Mouse (Mus musculus): Measurements from ENCODE around the gene Endou. TPM values are rescaled to one million over a fixed set of nuclear protein-coding genes. Genes with fewer than 3 reads are reported as not detected.

The Endou gene
- polyA plus RNA-seq, 1 experiment = not detected

DNA sequence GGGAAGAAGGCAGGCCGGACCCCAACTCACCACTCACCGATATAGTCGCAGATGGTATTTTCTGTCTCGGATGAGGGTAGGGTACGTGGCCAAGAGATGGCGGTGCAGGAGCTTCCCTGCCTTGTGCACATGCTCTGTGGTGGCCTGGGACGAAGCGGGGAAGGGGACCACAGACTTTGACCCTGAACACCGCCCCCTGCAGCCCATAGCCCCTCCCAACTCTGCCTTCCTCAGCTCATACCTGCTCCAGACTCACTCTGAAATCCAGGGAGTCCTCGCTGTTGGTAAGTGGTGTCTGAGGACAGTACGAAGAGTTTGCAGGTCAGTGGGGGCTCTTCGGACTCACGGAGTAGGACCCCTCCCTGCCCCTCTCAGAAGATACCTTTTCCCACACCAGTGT is 30.3 kb upstream of the Endou start:
- 71% methylated on average over 13 of the region's 13 CpGs for WGBS
- no peak overlapping the region for H3K27ac ChIP-seq (ENCODE audit: insufficient read depth, low read depth, low read length)
- no peak for TF ChIP-seq CTCF (IDR thresholded peaks at IDR 0.05; ENCODE audit: insufficient read depth, low read depth, low read length)

DNA sequence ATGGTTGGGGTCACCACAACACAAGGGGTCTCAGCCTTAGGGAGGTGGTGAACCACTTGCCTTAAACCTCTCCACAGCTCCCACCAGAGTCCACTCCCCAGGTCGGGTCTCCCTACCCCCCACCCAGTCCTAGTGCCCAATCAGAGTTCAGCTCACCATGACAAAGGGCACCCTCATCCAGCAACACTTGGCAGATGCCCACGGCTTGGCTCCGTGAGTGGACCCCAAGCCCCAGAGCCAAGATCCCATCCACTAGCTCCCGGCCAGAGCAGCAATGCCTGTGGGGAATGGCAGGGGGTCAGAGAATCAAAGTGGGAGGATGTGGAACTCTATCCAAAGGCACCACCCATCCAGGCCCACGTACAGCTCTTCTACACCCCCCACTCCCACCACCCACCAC is 29.8 kb upstream of the Endou start:
- H3K4me1 ChIP-seq (ENCODE audit: control insufficient read depth, insufficient read depth, low read length) = peaks cover 46% of the 10 kb centered on the region
- 34% methylated on average over 5 of the region's 5 CpGs for WGBS
- H3K4me3 ChIP-seq (ENCODE audit: insufficient read depth, low read depth, low read length) = no peak overlapping the region
- no peak overlapping the region for H3K27ac ChIP-seq (ENCODE audit: insufficient read depth, low read depth, low read length)
- no peak for TF ChIP-seq POLR2A (IDR thresholded peaks at IDR 0.05; ENCODE audit: insufficient read depth, low read depth, low read length)
- TF ChIP-seq CTCF (IDR thresholded peaks at IDR 0.05; ENCODE audit: insufficient read depth, low read depth, low read length) = no peak

More for the DNA sequence above, 30.3 kb upstream of the Endou start:
- H3K4me3 ChIP-seq (ENCODE audit: insufficient read depth, low read depth, low read length) = no peak overlapping the region
- peaks cover 48% of the 10 kb centered on the region for H3K4me1 ChIP-seq (ENCODE audit: control insufficient read depth, insufficient read depth, low read length)

DNA sequence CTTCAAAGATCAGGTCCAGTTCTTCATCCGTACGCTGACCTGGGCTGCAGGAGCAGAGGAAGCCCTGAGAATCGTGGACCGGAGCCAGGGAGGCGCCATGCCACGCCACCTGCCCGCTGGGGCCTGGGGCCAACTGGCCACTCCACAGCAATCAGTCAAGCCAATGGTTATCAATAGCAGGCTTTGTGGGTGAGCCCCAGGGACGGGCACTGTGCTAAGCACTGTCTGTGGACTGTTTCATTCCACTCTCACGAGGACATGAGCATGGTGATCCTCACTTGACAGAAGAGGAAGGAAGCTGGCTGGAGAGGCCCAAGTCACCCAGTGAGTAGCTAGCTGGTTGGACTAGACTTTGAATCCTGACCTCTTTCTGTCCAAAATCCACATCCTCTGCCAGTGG is 28.9 kb upstream of the Endou start:
- Histone ChIP-seq H3K27ac (ENCODE audit: insufficient read depth, low read depth, low read length) (no peak overlapping the region), H3K4me1 (ENCODE audit: control insufficient read depth, insufficient read depth, low read length) (peaks cover 42% of the 10 kb centered on the region), H3K4me3 (ENCODE audit: insufficient read depth, low read depth, low read length) (no peak overlapping the region)
- WGBS = 67% methylated on average over 9 of the region's 9 CpGs
- no peak for TF ChIP-seq CTCF (IDR thresholded peaks at IDR 0.05; ENCODE audit: insufficient read depth, low read depth, low read length)
- no peak for TF ChIP-seq POLR2A (IDR thresholded peaks at IDR 0.05; ENCODE audit: insufficient read depth, low read depth, low read length)

DNA sequence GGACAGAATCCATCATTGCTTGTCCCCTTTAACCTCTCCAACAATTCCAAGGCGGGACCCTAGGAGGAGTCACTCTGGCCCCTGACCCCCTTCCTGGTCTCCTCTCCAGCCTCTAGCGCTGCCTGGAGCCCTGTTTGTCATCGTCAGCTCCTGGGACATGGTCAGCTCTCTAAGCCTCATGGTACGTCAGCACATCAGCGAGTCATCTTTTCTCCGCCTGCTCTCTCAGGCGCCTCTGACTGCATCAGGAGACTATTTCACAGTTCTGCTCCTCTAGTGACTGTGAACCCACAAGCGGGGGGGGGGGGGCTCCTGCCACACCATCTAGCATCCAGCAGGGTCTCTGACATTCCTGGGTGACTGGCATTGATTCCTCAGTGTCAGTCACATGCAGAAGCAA is 24.2 kb upstream of the Endou start:
- WGBS = 64% methylated on average over 8 of the region's 8 CpGs
- Histone ChIP-seq H3K4me1 (ENCODE audit: control insufficient read depth, insufficient read depth, low read length) (peaks cover 26% of the 10 kb centered on the region), H3K27ac (ENCODE audit: insufficient read depth, low read depth, low read length) (no peak overlapping the region)

DNA sequence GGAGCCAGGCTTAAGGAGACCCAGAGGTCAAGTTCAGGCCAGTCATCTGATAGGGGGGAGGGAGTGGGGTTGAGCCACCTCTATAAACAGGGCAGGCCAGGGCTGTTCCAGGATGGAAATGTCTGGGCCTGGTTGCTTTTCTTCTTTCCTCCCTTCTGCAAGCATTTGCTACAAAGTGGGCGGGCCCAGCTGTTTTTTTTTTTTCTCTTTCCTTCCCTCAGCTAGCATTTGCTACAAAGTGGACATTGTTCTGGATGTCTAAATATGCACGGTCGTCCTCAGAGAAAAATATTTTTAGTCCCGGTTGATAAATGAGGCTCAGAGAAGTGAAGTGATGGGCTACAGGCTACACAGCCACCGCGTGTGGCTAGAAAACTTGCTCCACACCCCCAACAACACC is 23.3 kb upstream of the Endou start:
- H3K4me1 ChIP-seq (ENCODE audit: control insufficient read depth, insufficient read depth, low read length) = peaks cover 29% of the 10 kb centered on the region
- H3K4me3 ChIP-seq (ENCODE audit: insufficient read depth, low read depth, low read length) = no peak overlapping the region
- TF ChIP-seq POLR2A (IDR thresholded peaks at IDR 0.05; ENCODE audit: insufficient read depth, low read depth, low read length) (no peak), CTCF (IDR thresholded peaks at IDR 0.05; ENCODE audit: insufficient read depth, low read depth, low read length) (no peak)
- H3K27ac ChIP-seq (ENCODE audit: insufficient read depth, low read depth, low read length) = 0 out of 2 replicates have a peak overlapping the region, but pooled peaks have one; percentile 2
- WGBS = 42% methylated on average over 6 of the region's 6 CpGs

More for the DNA sequence above, 24.2 kb upstream of the Endou start:
- H3K4me3 ChIP-seq (ENCODE audit: insufficient read depth, low read depth, low read length) = no peak overlapping the region
- TF ChIP-seq POLR2A (IDR thresholded peaks at IDR 0.05; ENCODE audit: insufficient read depth, low read depth, low read length) (no peak), CTCF (IDR thresholded peaks at IDR 0.05; ENCODE audit: insufficient read depth, low read depth, low read length) (no peak)

DNA sequence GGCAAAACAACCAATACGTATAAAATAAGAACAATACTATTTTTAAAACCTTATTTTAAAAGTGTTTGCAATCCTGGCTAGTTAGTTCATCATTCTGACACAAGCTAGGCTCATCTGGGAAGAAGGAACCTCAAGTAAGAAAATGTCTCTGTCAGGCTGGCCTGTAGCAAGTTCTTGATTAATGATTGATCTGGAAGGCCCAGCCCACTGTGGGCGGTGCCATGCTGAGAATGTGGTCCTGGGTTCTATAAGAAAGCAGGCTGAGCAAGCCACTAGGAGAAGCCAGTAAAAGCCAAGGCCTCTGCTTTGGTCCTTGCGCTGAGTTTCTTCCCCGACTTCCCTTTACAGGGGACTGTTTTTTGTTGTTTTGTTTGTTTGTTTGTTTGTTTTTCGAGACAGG is 21.4 kb upstream of the Endou start:
- 88% methylated on average over 5 of the region's 5 CpGs for WGBS
- TF ChIP-seq POLR2A (IDR thresholded peaks at IDR 0.05; ENCODE audit: insufficient read depth, low read depth, low read length) (no peak), CTCF (IDR thresholded peaks at IDR 0.05; ENCODE audit: insufficient read depth, low read depth, low read length) (no peak)
- H3K4me3 ChIP-seq (ENCODE audit: insufficient read depth, low read depth, low read length) = no peak overlapping the region
- H3K4me1 ChIP-seq (ENCODE audit: control insufficient read depth, insufficient read depth, low read length) = peaks cover 31% of the 10 kb centered on the region
- no peak overlapping the region for H3K27ac ChIP-seq (ENCODE audit: insufficient read depth, low read depth, low read length)

DNA sequence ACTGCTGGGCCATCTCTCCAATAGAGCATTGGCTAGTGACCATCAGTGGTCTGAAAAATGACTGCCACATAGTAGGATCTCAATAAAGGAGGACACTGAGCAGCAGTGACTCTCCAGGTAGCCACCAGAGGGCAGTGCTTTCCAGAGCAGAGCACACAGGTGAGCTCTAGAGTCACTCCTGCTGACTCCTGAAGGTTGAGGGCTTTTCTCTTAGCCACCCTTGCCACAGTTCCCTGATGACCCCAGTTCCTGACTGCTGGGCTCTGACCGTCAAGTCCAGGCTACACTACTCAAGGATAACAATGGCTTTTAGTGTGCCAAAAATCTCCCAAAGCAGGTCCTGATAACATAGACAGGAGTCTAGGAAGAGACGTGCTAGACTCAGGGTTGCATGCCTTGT is 20.5 kb upstream of the Endou start:
- 85% methylated on average over 2 of the region's 2 CpGs for WGBS

DNA sequence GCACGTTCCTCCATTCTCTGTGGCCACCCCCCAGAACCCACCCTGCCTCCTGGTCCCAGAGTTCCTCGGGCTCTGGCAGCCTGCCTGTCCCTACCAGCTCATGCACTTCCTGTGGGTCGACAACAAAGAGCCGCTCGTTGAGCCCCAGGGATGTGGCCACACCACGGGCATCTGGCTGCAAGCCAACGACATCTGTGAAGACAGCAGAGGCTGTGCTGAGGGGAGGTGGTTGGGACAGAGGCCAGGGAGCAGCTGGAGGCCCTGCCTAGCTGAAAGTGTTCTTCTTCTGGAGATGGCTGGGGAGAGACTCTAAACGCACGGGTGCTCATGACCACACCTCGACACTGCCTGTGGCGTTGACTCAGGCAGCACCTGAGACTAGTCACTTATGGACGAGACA is 19.6 kb upstream of the Endou start:
- 19% methylated on average over 12 of the region's 12 CpGs for WGBS
- Histone ChIP-seq H3K27ac (ENCODE audit: insufficient read depth, low read depth, low read length) (peak overlapping the region; percentile 57; the same call in 1 of the 2 replicates), H3K4me1 (ENCODE audit: control insufficient read depth, insufficient read depth, low read length) (peaks cover 30% of the 10 kb centered on the region), H3K4me3 (ENCODE audit: insufficient read depth, low read depth, low read length) (no peak overlapping the region)
- TF ChIP-seq CTCF (IDR thresholded peaks at IDR 0.05; ENCODE audit: insufficient read depth, low read depth, low read length) (no peak), POLR2A (IDR thresholded peaks at IDR 0.05; ENCODE audit: insufficient read depth, low read depth, low read length) (no peak)

More for the DNA sequence above, 20.5 kb upstream of the Endou start:
- H3K4me1 ChIP-seq (ENCODE audit: control insufficient read depth, insufficient read depth, low read length) = peaks cover 31% of the 10 kb centered on the region
- H3K4me3 ChIP-seq (ENCODE audit: insufficient read depth, low read depth, low read length) = no peak overlapping the region
- TF ChIP-seq CTCF (IDR thresholded peaks at IDR 0.05; ENCODE audit: insufficient read depth, low read depth, low read length) (no peak), POLR2A (IDR thresholded peaks at IDR 0.05; ENCODE audit: insufficient read depth, low read depth, low read length) (no peak)
- H3K27ac ChIP-seq (ENCODE audit: insufficient read depth, low read depth, low read length) = no peak overlapping the region

DNA sequence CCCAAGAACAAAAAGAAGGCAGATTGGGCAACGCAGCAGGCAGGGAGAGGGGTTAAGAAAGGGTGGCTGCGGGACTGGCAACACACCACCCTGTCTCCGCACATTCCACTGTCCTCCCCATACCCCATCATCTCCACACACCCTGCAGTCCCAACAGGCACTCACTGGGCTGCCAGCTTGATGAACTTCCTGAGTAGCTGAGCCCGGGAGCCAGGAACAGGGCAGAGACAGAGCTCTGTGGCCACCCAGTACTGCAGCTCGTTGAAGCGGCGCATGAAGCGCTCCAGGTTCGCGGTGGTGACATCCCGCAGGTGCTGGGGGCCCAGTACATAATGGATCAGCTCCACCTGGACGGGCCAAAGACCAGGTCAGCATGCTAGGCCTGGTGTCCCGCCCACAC is 18.7 kb upstream of the Endou start:
- WGBS = 88% methylated on average over 13 of the region's 13 CpGs
- no peak overlapping the region; the same call in 1 of the 2 replicates for H3K4me3 ChIP-seq (ENCODE audit: insufficient read depth, low read depth, low read length)
- peak overlapping the region; percentile 57; the same call in 1 of the 2 replicates for H3K27ac ChIP-seq (ENCODE audit: insufficient read depth, low read depth, low read length)
- no peak for TF ChIP-seq POLR2A (IDR thresholded peaks at IDR 0.05; ENCODE audit: insufficient read depth, low read depth, low read length)
- no peak for TF ChIP-seq CTCF (IDR thresholded peaks at IDR 0.05; ENCODE audit: insufficient read depth, low read depth, low read length)
- peaks cover 37% of the 10 kb centered on the region for H3K4me1 ChIP-seq (ENCODE audit: control insufficient read depth, insufficient read depth, low read length)

DNA sequence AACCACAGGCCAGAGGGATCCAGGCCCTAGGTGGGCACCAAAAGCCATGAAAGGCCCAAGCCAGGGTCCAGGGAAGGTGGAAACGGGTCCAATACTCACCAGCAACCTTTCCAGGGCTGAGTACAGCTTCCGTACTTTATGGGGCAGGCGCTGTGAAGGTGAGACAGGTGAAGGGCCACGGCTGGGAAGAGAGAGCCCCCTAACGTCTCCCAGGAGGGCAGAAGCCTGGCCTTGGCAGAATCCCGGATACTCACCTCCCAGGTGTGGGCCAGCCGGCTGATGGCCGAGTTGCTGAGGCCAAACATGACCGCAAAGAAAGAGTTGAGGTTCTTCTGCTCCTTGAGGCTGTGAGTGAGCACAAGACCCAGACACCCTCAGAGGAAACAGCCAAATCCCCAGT is 18.3 kb upstream of the Endou start:
- Histone ChIP-seq H3K4me3 (ENCODE audit: insufficient read depth, low read depth, low read length) (no peak overlapping the region; the same call in 1 of the 2 replicates), H3K27ac (ENCODE audit: insufficient read depth, low read depth, low read length) (0 out of 2 replicates have a peak overlapping the region, but pooled peaks have one; percentile 57), H3K4me1 (ENCODE audit: control insufficient read depth, insufficient read depth, low read length) (peaks cover 38% of the 10 kb centered on the region)
- TF ChIP-seq POLR2A (IDR thresholded peaks at IDR 0.05; ENCODE audit: insufficient read depth, low read depth, low read length) (no peak), CTCF (IDR thresholded peaks at IDR 0.05; ENCODE audit: insufficient read depth, low read depth, low read length) (no peak)
- WGBS = 96% methylated on average over 9 of the region's 9 CpGs
